Mouse (Mus musculus): ENCODE results near the gene Sept9. TPM values are rescaled to one million over a fixed set of nuclear protein-coding genes. Genes with fewer than 3 reads are reported as not detected.

Gene Sept9
- polyA plus RNA-seq, 1 experiment = 34.6 TPM

GRCm38 (mm10) chr11:117265270-117265980 lies 66.0 kb downstream of the Sept9 start:
- peak overlapping the region; percentile 88 for H3K4me3 ChIP-seq (ENCODE audit: insufficient read depth, low read length)
- H3K27ac ChIP-seq (ENCODE audit: insufficient read depth, low read length) = peak overlapping the region; percentile 95
- TF ChIP-seq POLR2A (IDR thresholded peaks at IDR 0.05; ENCODE audit: extremely low read depth, insufficient read depth, low read length) (no peak), CTCF (IDR thresholded peaks at IDR 0.05; ENCODE audit: extremely low read depth, insufficient read depth, low read length) (no peak)
- peaks cover 6% of the 10 kb centered on the region; the same call in 1 of the 2 replicates for H3K4me1 ChIP-seq (ENCODE audit: control insufficient read depth, insufficient read depth, low read length)

GRCm38 (mm10) chr11:117265981-117266905 lies 66.8 kb downstream of the Sept9 start:
- peak overlapping the region; percentile 88 for H3K4me3 ChIP-seq (ENCODE audit: insufficient read depth, low read length)
- peak overlapping the region; percentile 95 for H3K27ac ChIP-seq (ENCODE audit: insufficient read depth, low read length)
- peaks cover 6% of the 10 kb centered on the region; the same call in 1 of the 2 replicates for H3K4me1 ChIP-seq (ENCODE audit: control insufficient read depth, insufficient read depth, low read length)

GRCm38 (mm10) chr11:117266906-117267721 lies 67.7 kb downstream of the Sept9 start:
- TF ChIP-seq CTCF (IDR thresholded peaks at IDR 0.05; ENCODE audit: extremely low read depth, insufficient read depth, low read length) = peak; percentile 7; the same call in 1 of the 2 replicates
- 0 out of 2 replicates have a peak, but pooled peaks have one; percentile 23 for TF ChIP-seq POLR2A (IDR thresholded peaks at IDR 0.05; ENCODE audit: extremely low read depth, insufficient read depth, low read length)
- Histone ChIP-seq H3K4me3 (ENCODE audit: insufficient read depth, low read length) (peak overlapping the region; percentile 88), H3K4me1 (ENCODE audit: control insufficient read depth, insufficient read depth, low read length) (peaks cover 6% of the 10 kb centered on the region; the same call in 1 of the 2 replicates), H3K27ac (ENCODE audit: insufficient read depth, low read length) (peak overlapping the region; percentile 88; the same call in 1 of the 2 replicates)

More at GRCm38 (mm10) chr11:117265981-117266905, 66.8 kb downstream of the Sept9 start:
- TF ChIP-seq CTCF (IDR thresholded peaks at IDR 0.05; ENCODE audit: extremely low read depth, insufficient read depth, low read length) (no peak), POLR2A (IDR thresholded peaks at IDR 0.05; ENCODE audit: extremely low read depth, insufficient read depth, low read length) (no peak)

GRCm38 (mm10) chr11:117267828-117268227 lies 68.4 kb downstream of the Sept9 start:
- Histone ChIP-seq H3K4me3 (ENCODE audit: insufficient read depth, low read length) (peak overlapping the region; percentile 88), H3K4me1 (ENCODE audit: control insufficient read depth, insufficient read depth, low read length) (peaks cover 6% of the 10 kb centered on the region; the same call in 1 of the 2 replicates), H3K27ac (ENCODE audit: insufficient read depth, low read length) (no peak overlapping the region)
- no peak for TF ChIP-seq CTCF (IDR thresholded peaks at IDR 0.05; ENCODE audit: extremely low read depth, insufficient read depth, low read length)
- no peak for TF ChIP-seq POLR2A (IDR thresholded peaks at IDR 0.05; ENCODE audit: extremely low read depth, insufficient read depth, low read length)

GRCm38 (mm10) chr11:117268304-117268956 lies 69.0 kb downstream of the Sept9 start:
- H3K27ac ChIP-seq (ENCODE audit: insufficient read depth, low read length) = no peak overlapping the region
- H3K4me1 ChIP-seq (ENCODE audit: control insufficient read depth, insufficient read depth, low read length) = peaks cover 6% of the 10 kb centered on the region; the same call in 1 of the 2 replicates
- peak overlapping the region; percentile 88; the same call in 1 of the 2 replicates for H3K4me3 ChIP-seq (ENCODE audit: insufficient read depth, low read length)
- TF ChIP-seq CTCF (IDR thresholded peaks at IDR 0.05; ENCODE audit: extremely low read depth, insufficient read depth, low read length) = no peak
- TF ChIP-seq POLR2A (IDR thresholded peaks at IDR 0.05; ENCODE audit: extremely low read depth, insufficient read depth, low read length) = no peak

GRCm38 (mm10) chr11:117269053-117269702 lies 69.7 kb downstream of the Sept9 start:
- no peak overlapping the region for H3K27ac ChIP-seq (ENCODE audit: insufficient read depth, low read length)
- H3K4me3 ChIP-seq (ENCODE audit: insufficient read depth, low read length) = no peak overlapping the region
- TF ChIP-seq POLR2A (IDR thresholded peaks at IDR 0.05; ENCODE audit: extremely low read depth, insufficient read depth, low read length) (no peak), CTCF (IDR thresholded peaks at IDR 0.05; ENCODE audit: extremely low read depth, insufficient read depth, low read length) (no peak)
- H3K4me1 ChIP-seq (ENCODE audit: control insufficient read depth, insufficient read depth, low read length) = peaks cover 6% of the 10 kb centered on the region; the same call in 1 of the 2 replicates

- Histone ChIP-seq H3K4me3 (ENCODE audit: insufficient read depth, low read length) (no peak overlapping the region), H3K27ac (ENCODE audit: insufficient read depth, low read length) (no peak overlapping the region), H3K4me1 (ENCODE audit: control insufficient read depth, insufficient read depth, low read length) (peaks cover 6% of the 10 kb centered on the region; the same call in 1 of the 2 replicates)
- TF ChIP-seq POLR2A (IDR thresholded peaks at IDR 0.05; ENCODE audit: extremely low read depth, insufficient read depth, low read length) (no peak), CTCF (IDR thresholded peaks at IDR 0.05; ENCODE audit: extremely low read depth, insufficient read depth, low read length) (no peak)
Observed at GRCm38 (mm10) chr11:117269946-117270345, 70.5 kb downstream of the Sept9 start.

- Histone ChIP-seq H3K4me3 (ENCODE audit: insufficient read depth, low read length) (no peak overlapping the region), H3K27ac (ENCODE audit: insufficient read depth, low read length) (no peak overlapping the region), H3K4me1 (ENCODE audit: control insufficient read depth, insufficient read depth, low read length) (peaks cover 2% of the 10 kb centered on the region; the same call in 1 of the 2 replicates)
- TF ChIP-seq POLR2A (IDR thresholded peaks at IDR 0.05; ENCODE audit: extremely low read depth, insufficient read depth, low read length) (no peak), CTCF (IDR thresholded peaks at IDR 0.05; ENCODE audit: extremely low read depth, insufficient read depth, low read length) (no peak)
Observed at GRCm38 (mm10) chr11:117274973-117275372, 75.5 kb downstream of the Sept9 start.

Measured in cortical plate, adult 2 months (tissue).